Mouse (Mus musculus): Measurements from ENCODE around the gene Gnaq. TPM values are rescaled to one million over a fixed set of nuclear protein-coding genes. Genes with fewer than 3 reads are reported as not detected.

Gnaq gene
- total and polyA plus RNA-seq, 3 experiments: 8.1 to 12.9 (median 8.2) TPM

DNA sequence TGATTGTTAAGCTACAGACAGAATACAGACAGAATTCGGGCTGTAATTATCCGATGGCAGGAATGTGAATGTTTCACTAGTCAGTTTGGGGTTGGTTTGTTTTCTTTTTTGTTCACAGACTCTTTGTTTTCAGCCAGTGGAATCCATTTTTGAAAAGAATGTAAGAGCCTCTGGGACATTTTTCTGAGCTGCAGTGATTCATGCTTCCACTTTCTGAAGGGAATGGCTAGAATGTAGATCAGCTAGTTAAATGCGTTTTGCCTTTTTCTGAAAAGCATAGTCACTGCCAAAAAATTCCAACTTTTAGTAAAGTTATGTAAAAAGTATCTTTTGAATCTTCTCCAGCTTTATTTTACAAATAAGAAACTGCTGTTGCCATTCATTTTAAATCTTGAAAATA lies 118.3 kb downstream of the Gnaq start:
- no peaks in the 10 kb centered on the region for H3K27me3 ChIP-seq (replicated peaks)
- peaks cover 20 to 55% of the 10 kb centered on the region in 2 experiments for H3K4me1 ChIP-seq (ENCODE audit: control insufficient read depth in 1 of 2, insufficient read depth in 2 of 2)
- no peak for DNase-seq (ENCODE audit: extremely low read depth)
- H3K9ac ChIP-seq (ENCODE audit: insufficient read depth, low read depth): no peak overlapping the region
- no peak overlapping the region for H3K27ac ChIP-seq (ENCODE audit: insufficient read depth, low read depth)
- no peak overlapping the region for H3K4me2 ChIP-seq (ENCODE audit: insufficient read depth, low read depth, poor library complexity, severe bottlenecking)
- dilution Hi-C loops (cut with MboI; ENCODE audit: extremely low pct_ligation_motif_present, extremely low pct_unique_long_range_greater_than_20kb, low sequenced_read_pairs): no loop called here
- H3K36me3 ChIP-seq (replicated peaks in 1 of 2; ENCODE audit: control insufficient read depth in 1 of 2, insufficient read depth in 1 of 2, low read length in 1 of 2): peaks cover 0 to 18% of the 10 kb centered on the region in 2 experiments
- TF ChIP-seq E2F4 (IDR thresholded peaks at IDR 0.05; ENCODE audit: insufficient replicate concordance, low read depth, low read length) (no peak), ZKSCAN1 (IDR thresholded peaks at IDR 0.05; ENCODE audit: borderline replicate concordance, low read depth, low read length) (no peak), ZMIZ1 (IDR thresholded peaks at IDR 0.05; ENCODE audit: low read depth, low read length) (no peak), MXI1 (IDR thresholded peaks at IDR 0.05; ENCODE audit: low read depth, low read length) (no peak), POLR2AphosphoS2 (IDR thresholded peaks at IDR 0.05; ENCODE audit: low read depth, low read length) (no peak), MEF2A (IDR thresholded peaks at IDR 0.05; ENCODE audit: borderline replicate concordance, low read depth, low read length) (no peak), MAZ (IDR thresholded peaks at IDR 0.05; ENCODE audit: low read depth, low read length) (no peak)
- in situ Hi-C loops (cut with MboI; ENCODE audit: low pct_ligation_motif_present, low pct_unique_long_range_greater_than_20kb, low sequenced_read_pairs): no loop called here
- H3K79me2 ChIP-seq (replicated peaks; ENCODE audit: control insufficient read depth, extremely low read depth, insufficient read depth, poor library complexity, severe bottlenecking): no peaks in the 10 kb centered on the region; the same call in 1 of the 2 replicates
- H3K4me3 ChIP-seq (replicated peaks in 1 of 3; ENCODE audit: low read depth in 2 of 3, low read length in 2 of 3, poor library complexity in 1 of 3): no peak overlapping the region
- H3K9me3 ChIP-seq (replicated peaks; ENCODE audit: low read length): no peaks in the 10 kb centered on the region

DNA sequence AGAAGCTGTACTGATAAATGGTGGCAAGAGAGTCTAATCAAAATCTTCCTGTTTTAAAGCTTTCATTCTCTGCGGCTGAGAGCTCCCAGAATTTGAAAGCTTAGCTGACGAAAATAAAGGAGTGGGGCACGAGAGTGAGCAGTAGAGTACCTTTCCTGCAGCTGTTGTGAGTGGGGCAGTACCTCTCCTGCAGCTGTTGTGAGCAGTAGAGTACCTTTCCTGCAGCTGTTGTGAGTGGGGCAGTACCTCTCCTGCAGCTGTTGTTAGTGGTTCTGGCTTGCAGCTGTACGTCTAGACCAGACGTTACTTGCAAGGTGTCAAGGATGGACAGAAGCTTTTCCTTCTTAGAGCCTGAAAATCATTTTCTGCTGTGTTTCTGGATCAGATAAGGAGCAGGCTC lies 119.2 kb downstream of the Gnaq start:
- Histone ChIP-seq H3K36me3 (replicated peaks in 1 of 2; ENCODE audit: control insufficient read depth in 1 of 2, insufficient read depth in 1 of 2, low read length in 1 of 2) (peaks cover 0 to 24% of the 10 kb centered on the region in 2 experiments), H3K4me1 (ENCODE audit: control insufficient read depth in 1 of 2, insufficient read depth in 2 of 2) (peaks cover 20 to 60% of the 10 kb centered on the region in 2 experiments), H3K27ac (ENCODE audit: insufficient read depth, low read depth) (no peak overlapping the region), H3K4me2 (ENCODE audit: insufficient read depth, low read depth, poor library complexity, severe bottlenecking) (peak overlapping the region; percentile 69; the same call in 1 of the 2 replicates), H3K27me3 (replicated peaks) (no peaks in the 10 kb centered on the region), H3K4me3 (replicated peaks in 1 of 3; ENCODE audit: low read depth in 2 of 3, low read length in 2 of 3, poor library complexity in 1 of 3) (peak overlapping the region in 2 of 3 experiments; percentile 19 to 44), H3K79me2 (replicated peaks; ENCODE audit: control insufficient read depth, extremely low read depth, insufficient read depth, poor library complexity, severe bottlenecking) (no peaks in the 10 kb centered on the region; the same call in 1 of the 2 replicates), H3K9me3 (replicated peaks; ENCODE audit: low read length) (no peaks in the 10 kb centered on the region), H3K9ac (ENCODE audit: insufficient read depth, low read depth) (no peak overlapping the region)
- dilution Hi-C loops (cut with MboI; ENCODE audit: extremely low pct_ligation_motif_present, extremely low pct_unique_long_range_greater_than_20kb, low sequenced_read_pairs) (no loop called here), in situ Hi-C loops (cut with MboI; ENCODE audit: low pct_ligation_motif_present, low pct_unique_long_range_greater_than_20kb, low sequenced_read_pairs) (no loop called here)
- peak; percentile 56 for DNase-seq (ENCODE audit: extremely low read depth)
- TF ChIP-seq JUN (IDR thresholded peaks at IDR 0.05; ENCODE audit: insufficient read depth, low read depth, low read length) (no peak), BHLHE40 (IDR thresholded peaks at IDR 0.05; ENCODE audit: low read depth, low read length) (peak; percentile 84), RCOR1 (conservative IDR thresholded peaks at IDR 0.05; ENCODE audit: low read depth, low read length) (no peak), CHD2 (IDR thresholded peaks at IDR 0.05; ENCODE audit: low read length) (no peak), MAZ (IDR thresholded peaks at IDR 0.05; ENCODE audit: low read depth, low read length) (0 out of 2 replicates have a peak, but pooled peaks have one; percentile 41), NRF1 (IDR thresholded peaks at IDR 0.05; ENCODE audit: low read depth, low read length) (no peak), TBP (conservative IDR thresholded peaks at IDR 0.05; ENCODE audit: low read depth, low read length) (no peak), SIN3A (IDR thresholded peaks at IDR 0.05; ENCODE audit: low read length) (peak; percentile 30; the same call in 1 of the 2 replicates), EP300 (IDR thresholded peaks at IDR 0.05; ENCODE audit: low read length) (peak; percentile 84), IRF4 (IDR thresholded peaks at IDR 0.05; ENCODE audit: low read depth, low read length) (peak; percentile 64), E2F4 (IDR thresholded peaks at IDR 0.05; ENCODE audit: insufficient replicate concordance, low read depth, low read length) (no peak), CHD1 (IDR thresholded peaks at IDR 0.05; ENCODE audit: low read depth, low read length) (no peak), MEF2A (IDR thresholded peaks at IDR 0.05; ENCODE audit: borderline replicate concordance, low read depth, low read length) (peak; percentile 47; the same call in 1 of the 2 replicates), KAT2A (IDR thresholded peaks at IDR 0.05; ENCODE audit: insufficient replicate concordance, low read length) (no peak), MYC (IDR thresholded peaks at IDR 0.05; ENCODE audit: low read depth, low read length) (0 out of 2 replicates have a peak, but pooled peaks have one; percentile 45), RAD21 (IDR thresholded peaks at IDR 0.05; ENCODE audit: low read depth, low read length) (no peak; the same call in 1 of the 2 replicates), TCF12 (IDR thresholded peaks at IDR 0.05; ENCODE audit: low read depth, low read length) (peak; percentile 100), ETS1 (conservative IDR thresholded peaks at IDR 0.05; ENCODE audit: low read depth, low read length) (peak; percentile 83)

Measured in CH12.LX (cell line).